Mouse (Mus musculus): ENCODE results near the gene Ttc27.

GRCm38 (mm10) chr17:74889535-74890117 lies 172.1 kb downstream of the Ttc27 start:
- TF ChIP-seq CHD1 (IDR thresholded peaks at IDR 0.05; ENCODE audit: low read depth, low read length) (no peak), SMC3 (IDR thresholded peaks at IDR 0.05; ENCODE audit: low read depth, low read length) (no peak), UBTF (IDR thresholded peaks at IDR 0.05; ENCODE audit: low read depth, low read length) (no peak), CTCF (conservative IDR thresholded peaks at IDR 0.05 in 1 of 2, IDR thresholded peaks at IDR 0.05 in 1 of 2; ENCODE audit: low read depth in 2 of 2, low read length in 2 of 2) (no peak), MAX (IDR thresholded peaks at IDR 0.05; ENCODE audit: low read length) (no peak), POLR2A (IDR thresholded peaks at IDR 0.05; ENCODE audit: low read depth, low read length) (no peak), EP300 (IDR thresholded peaks at IDR 0.05; ENCODE audit: low read length) (no peak), MYC (IDR thresholded peaks at IDR 0.05; ENCODE audit: low read depth, low read length) (no peak), NELFE (IDR thresholded peaks at IDR 0.05; ENCODE audit: low read depth, low read length) (no peak), CHD2 (IDR thresholded peaks at IDR 0.05; ENCODE audit: low read length) (no peak), HCFC1 (IDR thresholded peaks at IDR 0.05; ENCODE audit: low read depth, low read length) (no peak), USF2 (conservative IDR thresholded peaks at IDR 0.05; ENCODE audit: low read depth, low read length) (no peak), TBP (conservative IDR thresholded peaks at IDR 0.05; ENCODE audit: low read depth, low read length) (no peak), ZNF384 (IDR thresholded peaks at IDR 0.05; ENCODE audit: low read depth, low read length) (no peak)

Data from CH12.LX (cell line).